In genomic region chr6:128736100-128736499, GRCm38 (mm10) we compare ENCODE assay signal across 11 mouse cellular contexts. TPM values are rescaled to one million over a fixed set of nuclear protein-coding genes. Genes with fewer than 3 reads are reported as not detected.
DNase-seq lines count a peak whose midpoint lies in the region; ATAC-seq and TF ChIP-seq lines count a peak whose summit lies in the region.
"Had no signal": no experiment of that assay in that cellular context is flagged by ENCODE, and none has a peak within 500 bp of the region (broad histone marks: within the 10 kb centered on the region; RNA-seq: fewer than 3 reads in every experiment).

No protein-coding gene starts in this region.

- TF ChIP-seq POLR2A in lung, adult 2 months (IDR thresholded peaks at IDR 0.05; ENCODE audit: borderline replicate concordance, extremely low read depth, low read depth, low read length) = no peak

- peak; percentile 66 for TF ChIP-seq CTCF in lung, adult 2 months (IDR thresholded peaks at IDR 0.05; ENCODE audit: insufficient read depth, low read length)

- DNase-seq in gastrocnemius, postnatal 10 days = peak; percentile 18
- no peak for DNase-seq in gastrocnemius, postnatal 25 days
- peak; percentile 14 for DNase-seq in 3T3-L1 (ENCODE audit: low read depth, low spot score)
- peak; percentile 46 for DNase-seq in adrenal gland, postnatal 10 days
- DNase-seq in lung, adult 2 months = peak; percentile 23
- no peak for DNase-seq in frontal cortex, postnatal 14 days (ENCODE audit: low spot score in 2 of 2)
- no peak for DNase-seq in urinary bladder, adult 2 months (ENCODE audit: low spot score)

- no peaks in the 10 kb centered on the region; the same call in 1 of the 2 replicates for H3K4me1 ChIP-seq in lung, adult 2 months (ENCODE audit: control insufficient read depth, insufficient read depth, low read length)

- no peak overlapping the region for H3K4me3 ChIP-seq in lung, adult 2 months (replicated peaks; ENCODE audit: extremely low read depth, low read depth, low read length)

- ATAC-seq in activated CD4-positive, CD25-positive, alpha-beta regulatory T cell, adult 4 months = no peak

RNA-seq across cellular contexts. Expression of gene Klrb1, which starts 13.2 kb away (rescaled TPM):
- total RNA-seq in gastrocnemius, postnatal 10 days (2021) = not detected
- total RNA-seq in gastrocnemius, postnatal 25 days (2021) = not detected
- not detected for total RNA-seq in adrenal gland, postnatal 10 days (2021)
- 0.22 TPM in 1 of 2 replicates, not detected in the other for polyA plus RNA-seq in lung, adult 2 months (2012; rRNA removed)
- not detected for polyA plus RNA-seq in activated CD4-positive, CD25-positive, alpha-beta regulatory T cell, adult 4 months (2017; shearing (Covaris generic))
- not detected in 2 replicates for polyA plus RNA-seq in urinary bladder, adult 2 months (2012; rRNA removed)
- polyA plus RNA-seq: frontal cortex, adult 2 months; lung, embryonic 16.5 days; stomach, embryonic 14.5 days had no signal

RNA-seq across cellular contexts. Expression of gene Klrb1c, which starts 52.9 kb away (rescaled TPM):
- under 1 TPM in 1 of 2 experiments, not detected in 1; 0.14 TPM for total RNA-seq in gastrocnemius, postnatal 10 days (2021)
- not detected for total RNA-seq in gastrocnemius, postnatal 25 days (2021)
- total RNA-seq in adrenal gland, postnatal 10 days (2021) = under 1 TPM; 0.54 to 0.55 TPM
- 1.8 and 2.6 TPM in 2 replicates for polyA plus RNA-seq in lung, adult 2 months (2012; rRNA removed)
- 1 to 10 TPM; 1.5 to 3.8 TPM for polyA plus RNA-seq in activated CD4-positive, CD25-positive, alpha-beta regulatory T cell, adult 4 months (2017; shearing (Covaris generic))
- 1.1 TPM in 2 replicates for polyA plus RNA-seq in urinary bladder, adult 2 months (2012; rRNA removed)
- polyA plus RNA-seq: frontal cortex, adult 2 months; stomach, embryonic 14.5 days had no signal

Comparison
In these comparisons a context has a peak if more than half of its experiments do, and no peak if none do; other contexts are left out.
1. DNase-seq: peak in gastrocnemius, postnatal 10 days (single experiment), 3T3-L1 (single experiment), adrenal gland, postnatal 10 days (single experiment) and lung, adult 2 months (single experiment); none in gastrocnemius, postnatal 25 days (single experiment), frontal cortex, postnatal 14 days (0 of 2) and urinary bladder, adult 2 months (single experiment).